Mouse (Mus musculus) lung, postnatal 0 days (tissue): ENCODE data around the gene Frs2.

Source experiments
- CTCF ChIP-seq: IDR thresholded peaks from 2 replicates; pipeline ENCODE4 v1.5.1; 2016; ENCODE audit warnings: antibody characterized with exemption, mild to moderate bottlenecking
- EP300 ChIP-seq: IDR thresholded peaks from 2 replicates; pipeline ENCODE4 v1.6.1; 2016; ENCODE audit warnings: antibody characterized with exemption, mild to moderate bottlenecking, control low read depth

GRCm38 (mm10) chr10:117103854-117104598, 44.3 kb downstream of the Frs2 start:
- no peak for TF ChIP-seq CTCF
- TF ChIP-seq EP300 = no peak
